Mouse (Mus musculus): ENCODE data around the gene Plcd4.
A peak's percentile ranks its signal among the peaks of the same experiment; 100 is the strongest.

Gene Plcd4

GRCm38 (mm10) chr1:74600501-74601266 lies 58.0 kb downstream of the Plcd4 start:
- DNase-seq (ENCODE audit: low spot score in 2 of 2) = no peak

GRCm38 (mm10) chr1:74601267-74601962 lies 58.7 kb downstream of the Plcd4 start, which contains the start of the genes Rnf25 and Stk36:
Rnf25 (minus strand) TSS chr1:74601397.
Stk36 (plus strand) TSS chr1:74601445.
- peak; percentile 75 to 90 for DNase-seq (ENCODE audit: low spot score in 2 of 2)

Measured in right cerebral cortex, postnatal 36 days (tissue).